Mouse (Mus musculus): ENCODE measurements around the gene Tmem179b. TPM values are rescaled to one million over a fixed set of nuclear protein-coding genes. Genes with fewer than 3 reads are reported as not detected.

Tmem179b gene
- polyA plus RNA-seq, 1 experiment from 2014 or later, result 127 TPM

DNA sequence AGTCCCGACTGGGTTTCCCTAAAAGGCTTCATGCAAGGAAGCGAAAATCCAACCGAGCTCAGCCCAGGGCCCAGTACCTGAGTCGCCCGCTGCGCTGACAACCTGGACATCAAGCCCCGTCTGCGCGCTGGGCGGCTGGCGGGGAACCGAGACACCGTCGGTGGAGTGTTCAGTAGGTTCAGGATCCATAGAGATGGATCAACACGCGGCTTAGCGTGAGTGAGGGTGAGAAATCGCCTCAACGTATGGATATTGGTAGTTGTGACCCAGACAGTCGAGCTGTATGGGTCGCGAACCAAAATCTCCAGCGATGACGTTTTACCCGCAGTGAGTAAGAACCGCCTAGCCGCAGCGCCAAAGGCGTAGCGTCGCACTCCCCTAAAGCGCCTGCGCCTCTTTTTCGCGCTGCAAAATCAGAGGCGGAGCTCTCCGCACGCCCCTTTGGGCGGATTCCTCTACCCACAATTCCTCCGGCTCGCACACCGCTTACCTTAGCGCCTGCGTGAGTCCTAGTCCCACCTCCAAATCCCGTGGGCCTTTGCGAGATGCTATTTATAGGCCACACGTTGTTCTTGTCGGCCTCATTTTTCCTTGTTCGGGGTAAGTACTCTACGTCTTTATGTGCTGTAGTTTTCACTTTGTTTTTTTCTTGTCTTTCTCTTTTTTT, 51.2 kb downstream of the Tmem179b start, which contains the start of gene Slc3a2:
Gene Slc3a2 (minus strand): TSS at position 463 of the 667 bp plus-strand sequence.
- Histone ChIP-seq H3K4me2 (replicated peaks; ENCODE audit: low read depth, low read length) (peak within 1 kb of the TSS; percentile 64), H3K9me3 (ENCODE audit: low read length) (no peaks in the 10 kb centered on the region), H3K27me3 (replicated peaks; ENCODE audit: insufficient read depth, low read length) (no peaks in the 10 kb centered on the region), H3K27ac (ENCODE audit: low read length) (peak within 1 kb of the TSS; percentile 91), H3K9ac (replicated peaks; ENCODE audit: low read depth) (peak within 1 kb of the TSS; percentile 82), H3K4me1 (ENCODE audit: insufficient read depth, low read depth, low read length) (no peaks in the 10 kb centered on the region; the same call in 1 of the 2 replicates), H3K36me3 (ENCODE audit: insufficient read depth, low read length) (peaks cover 12% of the 10 kb centered on the region; the same call in 1 of the 2 replicates), H3K4me3 (ENCODE audit: low read depth, low read length) (peak within 1 kb of the TSS; percentile 70)
- peak; percentile 83 for TF ChIP-seq EP300 (IDR thresholded peaks at IDR 0.05)
- no peak for TF ChIP-seq CTCF (IDR thresholded peaks at IDR 0.05)
- DNase-seq (ENCODE audit: low spot score) (peak; percentile 99), ATAC-seq (peak; percentile 97)
- WGBS, result under 1% methylated on average over 50 of the region's 50 CpGs

DNA sequence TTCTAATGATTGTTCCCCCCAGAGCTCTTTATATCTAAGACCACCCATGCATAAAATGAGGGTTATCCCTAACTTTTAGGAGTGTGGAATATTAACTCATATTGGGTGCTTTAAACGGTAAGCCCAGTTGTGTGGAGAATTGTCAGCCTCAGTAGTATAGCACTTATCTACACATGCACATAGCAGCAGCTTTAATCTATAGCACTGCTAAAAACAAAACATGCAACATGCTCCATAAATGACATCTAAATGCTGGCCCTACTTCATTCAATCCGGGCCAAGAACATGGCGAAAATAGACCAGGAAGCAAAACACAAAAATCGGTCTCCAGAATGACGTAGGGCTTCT, 51.7 kb downstream of the Tmem179b start:
- H3K36me3 ChIP-seq (ENCODE audit: insufficient read depth, low read length), result peaks cover 12% of the 10 kb centered on the region; the same call in 1 of the 2 replicates
- DNase-seq (ENCODE audit: low spot score) (no peak), ATAC-seq (no peak)
- H3K4me3 ChIP-seq (ENCODE audit: low read depth, low read length), result peak overlapping the region; percentile 70
- WGBS, result 2% methylated on average over 5 of the region's 5 CpGs
- peak overlapping the region; percentile 76 for H3K9ac ChIP-seq (replicated peaks; ENCODE audit: low read depth)
- no peaks in the 10 kb centered on the region; the same call in 1 of the 2 replicates for H3K4me1 ChIP-seq (ENCODE audit: insufficient read depth, low read depth, low read length)
- no peaks in the 10 kb centered on the region for H3K27me3 ChIP-seq (replicated peaks; ENCODE audit: insufficient read depth, low read length)
- peak overlapping the region; percentile 64 for H3K4me2 ChIP-seq (replicated peaks; ENCODE audit: low read depth, low read length)
- H3K27ac ChIP-seq (ENCODE audit: low read length), result peak overlapping the region; percentile 91
- no peaks in the 10 kb centered on the region for H3K9me3 ChIP-seq (ENCODE audit: low read length)
- TF ChIP-seq EP300 (IDR thresholded peaks at IDR 0.05) (no peak), CTCF (IDR thresholded peaks at IDR 0.05) (no peak)

Small RNA genes within 50 kb of the gene (microRNA-seq; reads per million reads assigned to microRNA genes)
- gene Mir6992, result not detected

Other genes with a start within 250 kb of the Tmem179b start
- 0.20 and 0.56 TPM in 2 replicates for gene Slc22a8, start 183.2 kb downstream of the Tmem179b start, polyA plus RNA-seq (2015; fragmentation: Nextera tagmentation; extraction: Ambion mirVana)
- not detected in 2 replicates for gene Slc22a6, start 156.4 kb downstream of the Tmem179b start, polyA plus RNA-seq (2015; fragmentation: Nextera tagmentation; extraction: Ambion mirVana)
- gene Chrm1, start 110.7 kb downstream of the Tmem179b start, polyA plus RNA-seq (2015; fragmentation: Nextera tagmentation; extraction: Ambion mirVana), result 0.14 and 0.21 TPM in 2 replicates
- gene Slc3a2, start 51.1 kb downstream of the Tmem179b start, polyA plus RNA-seq (2015; fragmentation: Nextera tagmentation; extraction: Ambion mirVana), result 91.8 and 97.9 TPM in 2 replicates
- gene Wdr74, start 38.6 kb downstream of the Tmem179b start, polyA plus RNA-seq (2015; fragmentation: Nextera tagmentation; extraction: Ambion mirVana), result 45.3 and 48.7 TPM in 2 replicates
- gene 1700092M07Rik, start 33.7 kb downstream of the Tmem179b start, polyA plus RNA-seq (2015; fragmentation: Nextera tagmentation; extraction: Ambion mirVana), result 0.75 and 0.82 TPM in 2 replicates
- 130 and 143 TPM in 2 replicates for gene Stx5a, start 33.1 kb downstream of the Tmem179b start, polyA plus RNA-seq (2015; fragmentation: Nextera tagmentation; extraction: Ambion mirVana)
- gene Nxf1, start 17.4 kb downstream of the Tmem179b start, polyA plus RNA-seq (2015; fragmentation: Nextera tagmentation; extraction: Ambion mirVana), result 88.8 and 89.7 TPM in 2 replicates
- gene Tmem223, start 3.5 kb downstream of the Tmem179b start, polyA plus RNA-seq (2015; fragmentation: Nextera tagmentation; extraction: Ambion mirVana), result 157 and 159 TPM in 2 replicates
- gene Taf6l, start 11.9 kb upstream of the Tmem179b start, polyA plus RNA-seq (2015; fragmentation: Nextera tagmentation; extraction: Ambion mirVana), result 11.8 and 12.9 TPM in 2 replicates
- gene Polr2g, start 24.1 kb upstream of the Tmem179b start, polyA plus RNA-seq (2015; fragmentation: Nextera tagmentation; extraction: Ambion mirVana), result 110 and 123 TPM in 2 replicates
- gene Zbtb3, start 28.1 kb upstream of the Tmem179b start, polyA plus RNA-seq (2015; fragmentation: Nextera tagmentation; extraction: Ambion mirVana), result 2.3 and 2.6 TPM in 2 replicates
- gene Ttc9c, start 44.9 kb upstream of the Tmem179b start, polyA plus RNA-seq (2015; fragmentation: Nextera tagmentation; extraction: Ambion mirVana), result 21.4 and 22.8 TPM in 2 replicates
- gene Hnrnpul2, start 45.5 kb upstream of the Tmem179b start, polyA plus RNA-seq (2015; fragmentation: Nextera tagmentation; extraction: Ambion mirVana), result 4.3 and 5.3 TPM in 2 replicates
- gene AC129217.1, start 55.3 kb upstream of the Tmem179b start, polyA plus RNA-seq (2015; fragmentation: Nextera tagmentation; extraction: Ambion mirVana), result not detected in 2 replicates
- gene Bscl2, start 63.0 kb upstream of the Tmem179b start, polyA plus RNA-seq (2015; fragmentation: Nextera tagmentation; extraction: Ambion mirVana), result 66.3 and 66.8 TPM in 2 replicates
- gene Gng3, start 64.7 kb upstream of the Tmem179b start, polyA plus RNA-seq (2015; fragmentation: Nextera tagmentation; extraction: Ambion mirVana), result 0.35 and 0.46 TPM in 2 replicates
- 1.7 and 1.9 TPM in 2 replicates for gene Lrrn4cl, start 76.3 kb upstream of the Tmem179b start, polyA plus RNA-seq (2015; fragmentation: Nextera tagmentation; extraction: Ambion mirVana)
- gene Ubxn1, start 97.0 kb upstream of the Tmem179b start, polyA plus RNA-seq (2015; fragmentation: Nextera tagmentation; extraction: Ambion mirVana), result 153 and 164 TPM in 2 replicates
- gene Uqcc3, start 106.5 kb upstream of the Tmem179b start, polyA plus RNA-seq (2015; fragmentation: Nextera tagmentation; extraction: Ambion mirVana), result 75.2 and 84.3 TPM in 2 replicates
- 33.6 and 40.0 TPM in 2 replicates for gene Lbhd1, start 109.3 kb upstream of the Tmem179b start, polyA plus RNA-seq (2015; fragmentation: Nextera tagmentation; extraction: Ambion mirVana)
- gene Gm49403, start 109.5 kb upstream of the Tmem179b start, polyA plus RNA-seq (2015; fragmentation: Nextera tagmentation; extraction: Ambion mirVana), result not detected in 2 replicates
- 44.4 and 45.3 TPM in 2 replicates for gene 1810009A15Rik, start 114.4 kb upstream of the Tmem179b start, polyA plus RNA-seq (2015; fragmentation: Nextera tagmentation; extraction: Ambion mirVana)
- not detected in 2 replicates for gene Gm49416, start 114.5 kb upstream of the Tmem179b start, polyA plus RNA-seq (2015; fragmentation: Nextera tagmentation; extraction: Ambion mirVana)
- gene Ints5, start 118.5 kb upstream of the Tmem179b start, polyA plus RNA-seq (2015; fragmentation: Nextera tagmentation; extraction: Ambion mirVana), result 16.6 and 16.7 TPM in 2 replicates
- gene Ganab, start 123.6 kb upstream of the Tmem179b start, polyA plus RNA-seq (2015; fragmentation: Nextera tagmentation; extraction: Ambion mirVana), result 41.4 and 45.7 TPM in 2 replicates
- gene B3gat3, start 145.9 kb upstream of the Tmem179b start, polyA plus RNA-seq (2015; fragmentation: Nextera tagmentation; extraction: Ambion mirVana), result 39.5 and 39.6 TPM in 2 replicates
- gene Rom1, start 154.9 kb upstream of the Tmem179b start, polyA plus RNA-seq (2015; fragmentation: Nextera tagmentation; extraction: Ambion mirVana), result 4.9 and 5.7 TPM in 2 replicates
- 28.6 and 30.5 TPM in 2 replicates for gene Eml3, start 155.1 kb upstream of the Tmem179b start, polyA plus RNA-seq (2015; fragmentation: Nextera tagmentation; extraction: Ambion mirVana)
- gene Mta2, start 167.4 kb upstream of the Tmem179b start, polyA plus RNA-seq (2015; fragmentation: Nextera tagmentation; extraction: Ambion mirVana), result 81.8 and 84.7 TPM in 2 replicates
- 12.8 and 13.6 TPM in 2 replicates for gene Tut1, start 179.4 kb upstream of the Tmem179b start, polyA plus RNA-seq (2015; fragmentation: Nextera tagmentation; extraction: Ambion mirVana)
- 153 and 159 TPM in 2 replicates for gene Eef1g, start 192.6 kb upstream of the Tmem179b start, polyA plus RNA-seq (2015; fragmentation: Nextera tagmentation; extraction: Ambion mirVana)
- gene Ahnak, start 214.8 kb upstream of the Tmem179b start, polyA plus RNA-seq (2015; fragmentation: Nextera tagmentation; extraction: Ambion mirVana), result 151 and 163 TPM in 2 replicates

Measured in lung, postnatal 0 days (tissue).